In the genomic region with DNA sequence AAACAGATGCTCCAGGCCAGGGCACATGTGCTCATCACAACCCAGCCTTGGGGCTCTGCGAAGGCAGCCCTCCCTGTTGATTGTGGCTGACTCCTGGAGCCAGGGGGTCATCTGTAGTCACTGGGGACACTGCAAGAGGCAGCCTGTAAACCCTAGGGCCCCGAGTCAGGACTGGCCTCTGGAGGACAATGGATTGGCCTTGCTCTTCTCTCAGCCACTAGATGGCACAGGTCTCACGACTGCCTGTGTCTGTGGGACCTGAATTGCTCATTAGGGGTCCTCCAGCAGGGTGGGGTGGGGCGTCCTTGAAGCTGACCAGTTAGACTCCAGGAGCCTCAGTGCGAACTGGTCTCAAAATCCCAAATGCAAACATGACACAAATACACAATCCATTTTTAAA, we compare ENCODE assay signal across 8 mouse cellular contexts. TPM values are rescaled to one million over a fixed set of nuclear protein-coding genes. Genes with fewer than 3 reads are reported as not detected.
DNase-seq lines count a peak whose midpoint lies in the region; ATAC-seq and TF ChIP-seq lines count a peak whose summit lies in the region.

No protein-coding gene starts in this region.

- H3K4me2 ChIP-seq in hindbrain, embryonic 15.5 days = no peak overlapping the region

- no peaks in the 10 kb centered on the region for H3K36me3 ChIP-seq in testis, adult 2 months (ENCODE audit: control insufficient read depth, insufficient read depth, low read length)
- H3K36me3 ChIP-seq in hindbrain, embryonic 15.5 days = peaks cover 4% of the 10 kb centered on the region; the same call in 1 of the 2 replicates

- H3K27me3 ChIP-seq in testis, adult 2 months (ENCODE audit: control insufficient read depth, insufficient read depth, low read length) = no peaks in the 10 kb centered on the region
- H3K27me3 ChIP-seq in hindbrain, embryonic 15.5 days = no peaks in the 10 kb centered on the region

- TF ChIP-seq CTCF in testis, adult 2 months (IDR thresholded peaks at IDR 0.05; ENCODE audit: control insufficient read depth, insufficient read depth, insufficient replicate concordance, low read depth, low read length) = peak; percentile 23; the same call in 1 of the 2 replicates
- TF ChIP-seq CTCF in olfactory bulb, adult 2 months (IDR thresholded peaks at IDR 0.05; ENCODE audit: insufficient read depth, low read depth, low read length) = peak; percentile 54; the same call in 1 of the 2 replicates

- H3K27ac ChIP-seq in testis, adult 2 months (ENCODE audit: control insufficient read depth, insufficient read depth, low read depth, low read length) = no peak overlapping the region
- H3K27ac ChIP-seq in hindbrain, embryonic 15.5 days (replicated peaks) = no peak overlapping the region
- no peak overlapping the region for H3K27ac ChIP-seq in olfactory bulb, adult 2 months (ENCODE audit: insufficient read depth, low read depth, low read length)

- peak; percentile 43 for DNase-seq in cerebellum, adult 9-11 months
- DNase-seq in cerebellum, adult 11-12 months = no peak
- DNase-seq in testis, postnatal 10 days (ENCODE audit: low spot score) = no peak
- no peak for DNase-seq in spleen, postnatal 10 days (ENCODE audit: low spot score in 2 of 2)
- DNase-seq in gastrocnemius, postnatal 25 days = no peak

- no peaks in the 10 kb centered on the region for H3K4me1 ChIP-seq in testis, adult 2 months (ENCODE audit: control insufficient read depth, insufficient read depth, low read length)
- H3K4me1 ChIP-seq in hindbrain, embryonic 15.5 days (replicated peaks) = no peaks in the 10 kb centered on the region
- H3K4me1 ChIP-seq in olfactory bulb, adult 2 months (ENCODE audit: control insufficient read depth, insufficient read depth, low read length) = no peaks in the 10 kb centered on the region

- no peak overlapping the region for H3K4me3 ChIP-seq in testis, adult 2 months (ENCODE audit: control insufficient read depth, low read depth, low read length)
- no peak overlapping the region for H3K4me3 ChIP-seq in hindbrain, embryonic 15.5 days
- H3K4me3 ChIP-seq in olfactory bulb, adult 2 months (ENCODE audit: insufficient read depth, low read depth, low read length) = no peak overlapping the region

- TF ChIP-seq POLR2A in testis, adult 2 months (IDR thresholded peaks at IDR 0.05; ENCODE audit: control insufficient read depth, low read depth, low read length) = no peak
- TF ChIP-seq POLR2A in olfactory bulb, adult 2 months (IDR thresholded peaks at IDR 0.05; ENCODE audit: insufficient read depth, low read depth, low read length) = no peak

- H3K9me3 ChIP-seq in hindbrain, embryonic 15.5 days = no peaks in the 10 kb centered on the region

- ATAC-seq in hindbrain, embryonic 15.5 days (ENCODE audit: low FRiP score, low read depth) = peak; percentile 65

- 22% methylated on average over 5 of the region's 5 CpGs for WGBS in hindbrain, embryonic 15.5 days
- WGBS in olfactory bulb, adult 2 months = 28% methylated on average over 5 of the region's 5 CpGs

- H3K9ac ChIP-seq in hindbrain, embryonic 15.5 days = no peak overlapping the region

RNA-seq across cellular contexts. Expression of a gene that starts 19.2 kb away (rescaled TPM):
- polyA plus RNA-seq in testis, adult 2 months (2012; rRNA removed) = 0.53 and 0.67 TPM in 2 replicates
- 82.0 and 99.5 TPM in 2 replicates for polyA plus RNA-seq in hindbrain, embryonic 15.5 days (2015; fragmentation: Nextera tagmentation; extraction: Ambion mirVana)
- polyA plus RNA-seq in olfactory bulb, adult 2 months (2012; ENCODE audit: insufficient read depth, insufficient read length, low replicate concordance, missing spikeins) = not detected in 2 replicates
- total RNA-seq in gastrocnemius, postnatal 25 days (2021) = under 1 TPM; 0.16 to 0.26 TPM

RNA-seq across cellular contexts. Expression of a gene that starts 45.6 kb away (rescaled TPM):
- polyA plus RNA-seq in testis, adult 2 months (2012; rRNA removed) = 60.6 and 61.0 TPM in 2 replicates
- 44.6 and 45.7 TPM in 2 replicates for polyA plus RNA-seq in hindbrain, embryonic 15.5 days (2015; fragmentation: Nextera tagmentation; extraction: Ambion mirVana)
- polyA plus RNA-seq in olfactory bulb, adult 2 months (2012; ENCODE audit: insufficient read depth, insufficient read length, low replicate concordance, missing spikeins) = not detected in 2 replicates
- 10 to 100 TPM; 28.6 to 28.8 TPM for total RNA-seq in gastrocnemius, postnatal 25 days (2021)

Comparison
In these comparisons a context has a peak if more than half of its experiments do, and no peak if none do; other contexts are left out.
1. RNA of a gene that starts 19.2 kb away (polyA plus RNA-seq): 82.0 to 99.5 TPM in hindbrain, embryonic 15.5 days; 0.53 to 0.67 TPM in testis, adult 2 months and not detected in olfactory bulb, adult 2 months; every median in the first group is over 10 times any median in the second.